Mouse (Mus musculus) induced T-regulatory cell, adult 2 months (primary cell): Measurements from ENCODE around the gene Tmem131l.
A peak's percentile ranks its signal among the peaks of the same experiment; 100 is the strongest.

Source experiments
- DNase-seq: peaks from one replicate; pipeline ENCODE4 v3.0.0-alpha.2; 2012; ENCODE audit warnings: low read depth

Tmem131l gene

DNA sequence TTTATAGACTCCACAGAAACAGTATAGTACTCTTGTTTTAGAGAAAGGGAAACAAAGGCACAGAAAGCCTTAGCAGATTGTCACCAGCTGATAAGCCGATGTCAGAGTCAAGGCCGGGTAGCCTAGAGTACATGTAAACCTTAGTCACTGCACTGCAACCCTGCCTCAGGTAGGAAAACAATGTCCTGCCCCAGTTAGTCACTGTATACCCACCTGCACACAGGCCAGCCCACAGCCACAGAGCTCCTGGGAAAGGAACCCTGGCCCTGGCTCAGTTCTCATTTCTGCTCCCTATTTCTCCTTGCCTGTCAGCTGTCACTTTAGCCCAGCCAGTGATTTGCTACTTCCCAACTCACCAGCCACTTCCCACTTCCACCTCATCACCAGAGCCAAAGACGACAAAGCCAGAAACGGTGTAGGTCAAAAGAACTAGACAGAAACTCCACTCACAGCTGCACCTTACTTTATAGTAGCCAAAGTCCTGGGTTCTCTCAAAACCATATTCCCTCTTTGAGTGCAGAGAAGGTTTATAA is 24.4 kb downstream of the Tmem131l start:
- no peak for DNase-seq

DNA sequence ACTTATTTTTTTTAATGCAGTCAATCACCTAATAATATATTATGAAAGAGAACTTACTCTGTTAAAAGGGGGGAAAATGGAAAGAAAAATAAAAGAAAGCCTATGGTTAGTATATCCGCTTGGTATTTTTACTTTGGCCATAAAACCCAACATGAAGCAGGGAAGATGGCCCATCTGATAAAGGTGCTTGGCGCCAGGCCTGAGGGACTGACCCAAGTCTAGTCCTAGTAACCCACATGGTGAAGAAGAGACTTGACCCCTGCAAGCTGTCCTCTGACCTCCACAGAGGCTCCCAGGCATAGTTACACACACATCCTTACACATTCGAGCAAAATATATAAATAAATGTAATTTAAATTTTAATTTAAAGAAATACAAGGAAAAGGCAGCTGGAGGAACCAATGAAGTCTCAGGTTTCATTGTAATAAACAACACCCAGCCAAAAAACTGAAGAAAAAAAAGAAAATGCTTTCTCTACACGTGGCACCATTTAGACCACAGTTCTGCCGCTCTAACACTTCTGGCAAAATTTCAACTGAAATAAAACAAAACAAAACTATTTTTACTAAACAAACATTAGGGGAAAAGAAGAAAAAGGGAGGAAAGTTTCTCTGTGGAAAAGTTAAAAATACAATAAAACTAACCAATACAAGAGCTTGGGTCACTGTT is 28.8 kb downstream of the Tmem131l start:
- no peak for DNase-seq

DNA sequence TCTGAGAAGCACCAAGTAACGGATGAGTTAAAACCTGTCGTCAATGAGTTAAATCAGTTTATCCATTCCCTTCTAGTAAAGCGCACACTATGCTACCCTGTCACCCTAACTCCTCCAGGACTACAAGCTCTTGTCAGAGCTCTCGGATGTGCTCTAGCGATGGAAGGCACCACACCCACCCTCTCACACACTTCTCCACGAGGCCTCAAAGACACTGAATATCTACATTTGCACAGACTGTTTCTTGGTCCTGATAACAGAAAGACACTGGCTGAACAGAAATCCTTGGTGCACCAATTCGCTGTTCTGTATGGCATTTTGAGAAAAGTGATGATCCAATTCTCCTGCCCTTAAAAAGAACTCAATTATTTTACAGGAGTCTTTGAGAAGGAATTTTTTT is 34.0 kb downstream of the Tmem131l start:
- DNase-seq, result no peak

DNA sequence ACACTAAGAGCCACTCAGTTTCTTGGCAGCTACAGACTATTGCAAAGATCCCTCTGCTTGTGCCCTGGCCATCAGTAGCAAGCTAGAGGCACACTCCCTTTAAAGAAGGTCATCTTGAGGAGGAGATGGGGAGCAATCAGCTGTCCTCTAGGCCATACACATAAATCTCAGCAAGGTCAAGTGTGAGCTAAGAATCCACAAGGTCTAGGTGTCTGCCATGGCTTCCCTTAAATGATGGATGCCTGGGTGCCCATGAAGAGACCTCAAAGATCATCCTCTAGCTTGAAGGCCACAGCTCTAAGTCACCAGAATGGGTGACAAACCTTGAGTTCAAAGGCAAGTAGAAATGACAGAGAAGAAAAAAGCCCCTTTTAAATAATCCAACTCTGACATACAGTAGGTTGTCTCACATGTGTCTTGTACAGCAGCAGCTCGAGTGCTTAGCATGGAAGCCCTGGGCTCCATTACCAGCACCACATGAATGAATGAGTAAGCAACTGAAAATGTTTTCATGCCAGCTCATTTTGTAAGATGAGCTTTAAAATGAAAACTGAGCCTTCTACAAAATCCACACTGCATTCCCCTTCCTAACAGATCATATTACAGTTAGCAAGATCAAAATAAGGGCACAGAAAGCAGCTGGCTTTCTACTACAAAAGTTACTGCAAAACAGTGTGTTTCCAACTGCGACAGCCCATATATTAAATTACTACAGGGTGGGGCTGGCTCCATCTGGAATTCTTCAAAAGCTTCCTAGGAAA is 35.5 kb downstream of the Tmem131l start:
- no peak for DNase-seq

DNA sequence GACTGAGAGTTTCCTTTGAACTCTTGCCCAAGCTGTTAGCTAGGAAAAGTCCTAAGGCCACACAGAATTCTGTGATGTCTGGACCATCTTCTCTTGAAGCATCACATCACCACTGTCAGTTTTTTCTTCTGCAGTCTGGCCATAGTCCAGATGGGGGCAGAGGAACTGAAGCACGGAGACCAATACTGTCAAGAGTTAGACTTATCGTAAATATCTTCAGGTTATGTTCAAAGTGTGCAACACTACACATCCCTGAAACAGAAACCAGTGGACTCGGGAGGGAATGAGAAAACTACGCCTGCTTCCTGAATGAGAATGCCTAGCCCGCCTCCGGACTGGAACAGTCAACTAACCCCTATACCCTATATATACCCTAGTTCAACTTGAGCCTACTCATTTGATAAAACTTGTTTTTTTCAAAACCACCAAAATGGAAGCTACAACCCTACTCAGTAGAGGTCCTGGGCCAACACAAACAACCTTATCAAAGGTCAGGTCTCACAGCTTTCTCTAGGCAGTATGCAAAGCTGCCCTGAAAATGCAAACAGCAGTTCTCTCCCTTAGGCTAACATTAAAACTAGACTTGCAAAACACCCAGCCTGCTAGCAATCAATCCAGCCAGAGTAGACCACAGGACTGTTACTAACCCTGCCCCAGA is 37.4 kb downstream of the Tmem131l start:
- peak; percentile 30 for DNase-seq

DNA sequence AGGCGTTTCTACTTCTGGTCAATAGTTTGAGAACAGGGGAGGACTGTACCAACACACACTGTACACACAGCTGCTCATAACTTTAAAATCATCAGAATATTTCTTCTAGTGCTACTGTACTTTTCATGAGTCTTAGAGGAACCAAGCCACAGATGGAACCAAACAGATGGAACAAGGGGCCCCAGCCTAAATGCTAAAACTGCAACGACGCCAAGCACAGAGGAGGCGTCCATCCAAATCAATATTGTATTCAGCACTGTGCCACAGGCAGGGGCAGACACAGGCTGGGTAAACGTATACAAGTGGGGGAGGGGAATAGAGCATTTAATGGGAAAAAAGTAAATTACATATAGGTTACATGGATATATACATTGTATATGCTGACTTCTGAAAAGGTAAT is 42.4 kb downstream of the Tmem131l start:
- DNase-seq, result no peak

DNA sequence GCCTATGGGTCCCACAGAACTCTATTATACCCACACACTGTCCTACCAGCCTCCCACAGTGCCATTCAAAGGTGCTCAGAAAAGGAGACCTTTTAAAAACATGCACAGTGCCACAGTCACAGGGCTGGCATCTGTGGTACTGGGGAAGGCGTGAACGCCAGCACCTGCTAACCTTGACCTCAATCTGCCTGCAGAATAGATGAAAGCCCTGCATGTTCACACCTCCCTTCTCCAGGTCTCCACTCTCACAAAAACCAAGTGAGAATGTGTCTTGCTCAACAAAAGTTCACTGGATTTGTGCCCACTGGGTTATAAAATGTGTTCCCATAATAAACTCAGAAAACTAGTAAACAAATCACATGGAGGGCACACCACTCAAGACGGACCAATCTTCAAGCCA is 42.9 kb downstream of the Tmem131l start:
- no peak for DNase-seq

DNA sequence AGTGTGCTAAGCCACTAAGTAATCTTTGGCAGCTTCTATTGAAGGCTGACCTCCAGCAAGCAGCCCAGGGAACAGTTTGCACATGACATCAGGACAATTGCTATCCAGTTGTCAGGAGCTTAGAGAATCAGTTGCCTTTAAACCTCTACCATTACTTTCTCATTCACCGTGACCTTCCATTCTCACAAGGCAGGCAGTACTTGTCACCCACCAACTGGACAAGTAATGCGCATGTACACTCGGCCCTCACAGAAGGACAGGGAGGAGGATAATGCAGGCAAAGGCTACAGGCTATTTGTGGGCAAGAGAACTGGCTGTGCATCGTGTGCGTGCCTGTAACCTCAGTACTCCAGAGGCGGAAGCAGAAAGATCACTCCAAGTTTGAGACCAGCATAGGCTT is 43.9 kb downstream of the Tmem131l start:
- no peak for DNase-seq

DNA sequence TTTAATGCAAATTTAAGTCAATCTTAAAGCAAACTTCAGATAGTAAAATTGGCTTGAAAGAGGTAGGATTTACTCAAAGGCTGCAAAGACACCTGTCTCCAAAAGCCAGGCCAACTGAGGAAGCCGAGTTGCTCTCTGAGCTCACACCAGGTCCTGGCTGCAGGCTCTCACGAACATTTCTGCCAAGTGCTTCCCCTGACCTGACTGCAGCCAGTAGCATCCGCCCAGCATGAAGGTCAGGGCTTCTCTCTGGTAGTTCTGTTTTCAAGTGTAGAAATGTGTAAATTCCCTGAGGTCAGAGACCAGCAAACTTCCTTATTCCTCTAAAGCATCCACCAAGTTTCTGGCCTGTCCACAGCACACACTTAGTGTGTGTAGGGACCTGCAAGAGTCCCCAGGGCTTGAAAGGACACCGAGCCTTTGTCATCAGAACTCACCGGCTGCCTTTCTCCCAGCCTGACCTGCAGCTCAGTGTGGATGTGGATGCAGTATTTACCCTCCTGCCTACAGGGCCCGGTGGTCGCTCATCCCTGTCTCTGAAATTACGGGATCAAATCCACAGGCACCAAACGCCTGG is 44.6 kb downstream of the Tmem131l start:
- DNase-seq, result no peak

DNA sequence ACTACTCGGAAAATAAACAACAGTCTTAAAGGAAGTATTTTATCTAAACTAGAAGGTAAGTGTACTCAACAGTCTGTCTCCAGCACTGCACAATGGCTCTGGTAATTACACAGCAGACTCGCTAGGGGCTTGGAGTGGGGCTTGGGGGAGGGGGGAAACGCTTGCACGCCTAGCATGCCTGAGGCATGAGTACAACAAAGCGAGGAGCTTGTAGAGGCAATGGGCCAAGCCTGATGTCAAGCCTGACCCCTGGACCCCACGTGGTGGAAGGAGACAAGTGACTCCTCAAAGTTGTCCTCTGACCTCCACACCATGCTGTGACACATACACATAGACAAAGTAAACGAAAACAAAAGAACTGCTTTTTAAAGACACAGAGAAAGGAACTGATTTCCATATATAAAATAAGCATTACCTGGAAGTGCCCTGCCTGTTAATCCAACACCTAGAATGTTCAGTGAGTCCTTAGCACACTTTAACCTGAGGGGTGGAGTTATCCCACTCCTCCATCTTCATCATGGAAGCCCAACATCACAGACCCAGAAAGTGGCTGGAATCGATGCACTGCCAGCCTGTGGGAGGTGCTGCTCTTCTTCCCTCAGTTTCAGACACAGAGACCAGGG is 45.6 kb downstream of the Tmem131l start:
- no peak for DNase-seq

DNA sequence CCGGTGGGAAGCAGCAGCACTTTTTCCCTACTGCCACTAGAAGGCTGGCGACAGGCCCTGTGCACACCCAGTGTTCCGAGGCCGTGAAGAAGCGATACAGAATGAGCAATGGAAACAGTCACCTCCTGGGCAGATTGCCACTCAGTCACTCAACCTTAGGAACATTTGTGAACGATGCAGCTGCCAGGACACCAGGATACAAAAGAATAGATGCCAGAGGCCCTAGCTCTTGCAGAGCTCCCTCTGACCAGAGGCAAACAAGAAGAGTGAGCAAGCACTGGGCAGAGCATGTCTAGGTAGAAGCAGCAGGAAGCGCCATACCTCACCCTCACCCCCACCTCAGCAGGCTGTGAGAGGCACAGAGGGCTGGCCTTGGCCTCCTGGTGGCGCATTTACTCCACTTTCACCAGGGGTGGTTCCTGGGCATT is 46.9 kb downstream of the Tmem131l start:
- peak; percentile 37 for DNase-seq

DNA sequence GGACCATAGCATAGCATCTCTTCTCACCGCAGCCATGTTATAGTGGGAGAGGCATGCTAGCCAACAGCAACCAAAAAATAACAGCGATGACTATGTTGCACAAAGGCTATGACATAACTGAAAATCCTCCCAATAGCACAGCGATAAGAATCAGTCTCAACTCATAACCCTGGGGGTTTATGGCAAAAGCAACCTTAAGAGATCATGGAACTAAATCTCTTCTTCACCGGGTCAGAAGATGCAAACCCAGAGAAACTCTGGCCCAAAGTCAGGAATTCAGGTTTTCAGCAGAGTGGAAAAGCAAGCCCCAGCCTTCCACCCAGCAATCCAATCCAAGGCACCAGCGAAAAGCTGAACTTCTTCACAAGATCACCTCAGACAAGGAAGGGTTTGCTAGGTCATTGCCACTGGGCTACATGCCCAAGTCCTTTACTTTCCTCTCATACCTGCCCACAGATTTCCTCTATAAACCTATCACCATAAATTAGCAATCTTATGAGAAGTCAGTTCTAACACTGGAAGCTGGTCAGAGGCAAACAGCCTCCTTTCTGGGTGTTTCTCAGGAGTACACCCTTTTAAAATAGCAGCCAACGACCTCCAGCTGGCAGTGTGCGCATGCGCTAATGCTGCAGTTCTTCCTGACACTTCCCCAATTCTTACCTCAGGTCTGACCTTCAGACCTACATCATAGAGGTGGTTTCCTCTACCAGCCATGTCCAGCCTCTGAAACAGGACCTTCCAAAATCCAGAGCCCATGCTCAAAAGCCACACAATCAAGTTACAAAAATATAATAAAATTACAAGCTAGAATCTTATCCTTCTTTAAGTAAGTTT is 48.1 kb downstream of the Tmem131l start:
- no peak for DNase-seq

DNA sequence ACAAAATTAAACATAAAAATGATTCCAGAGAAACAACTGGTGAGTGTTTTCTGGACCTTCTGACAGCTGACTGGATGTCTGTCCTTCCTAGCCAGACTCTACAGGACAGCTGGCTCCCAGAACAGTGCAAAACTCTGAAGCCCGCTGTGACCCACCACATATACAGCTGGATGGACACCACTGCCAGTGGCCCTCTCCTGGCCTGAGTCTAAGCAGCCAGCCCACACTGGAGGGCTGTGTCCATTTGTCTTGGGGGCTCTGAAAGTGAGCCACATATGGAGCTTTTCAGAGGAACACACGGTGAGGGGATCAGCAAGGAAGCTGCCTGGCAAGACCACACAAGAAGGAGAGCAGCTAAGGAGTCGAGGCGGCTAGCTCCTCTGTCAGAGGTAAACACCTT is 51.8 kb downstream of the Tmem131l start:
- DNase-seq, result no peak

DNA sequence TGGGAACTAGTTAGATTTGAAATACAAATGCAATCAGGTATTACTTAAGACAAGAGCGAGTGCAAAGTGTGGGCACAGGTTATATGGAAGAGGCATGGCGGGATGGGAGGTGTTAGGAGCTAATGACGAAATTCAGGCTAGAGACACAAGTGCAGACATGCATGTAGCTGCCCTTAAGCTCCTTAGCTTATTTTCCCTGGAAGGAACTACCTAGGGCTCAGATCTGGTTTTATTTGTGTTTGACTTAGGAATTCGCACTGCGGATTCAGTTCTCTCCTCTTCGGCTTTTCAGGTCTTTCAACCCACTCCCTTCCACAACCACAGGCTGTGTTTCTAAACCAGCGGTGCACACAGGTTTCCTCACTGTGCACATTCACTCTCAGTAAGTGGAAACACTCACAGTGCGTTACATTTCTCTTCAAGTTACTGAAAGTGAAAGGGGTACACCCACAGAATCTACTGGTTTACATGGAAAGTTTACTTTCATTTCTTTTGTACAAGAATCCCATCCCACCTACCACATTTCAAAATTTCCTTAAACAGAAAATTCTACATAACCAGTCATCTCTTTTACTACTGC is 52.4 kb downstream of the Tmem131l start:
- peak; percentile 48 for DNase-seq

DNA sequence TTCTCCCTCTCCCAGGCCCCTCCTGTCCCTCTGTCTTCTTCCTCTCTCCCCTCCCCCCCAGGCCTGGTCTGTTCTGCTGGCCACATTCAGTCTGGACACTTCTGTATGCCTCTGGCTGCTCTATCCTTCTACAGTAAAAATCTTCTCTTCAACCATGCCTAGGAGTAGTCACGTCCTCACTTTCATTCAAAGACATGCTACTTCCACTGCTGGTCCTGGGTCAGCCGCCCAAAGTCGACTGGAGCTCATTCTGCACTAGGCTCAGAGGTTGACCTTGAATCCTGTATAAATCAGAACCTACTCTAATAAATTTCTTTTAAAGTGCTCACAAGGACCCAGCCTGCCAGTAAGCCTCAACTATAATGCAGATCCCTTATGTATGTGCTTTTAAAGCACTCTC is 53.2 kb downstream of the Tmem131l start:
- DNase-seq, result no peak

DNA sequence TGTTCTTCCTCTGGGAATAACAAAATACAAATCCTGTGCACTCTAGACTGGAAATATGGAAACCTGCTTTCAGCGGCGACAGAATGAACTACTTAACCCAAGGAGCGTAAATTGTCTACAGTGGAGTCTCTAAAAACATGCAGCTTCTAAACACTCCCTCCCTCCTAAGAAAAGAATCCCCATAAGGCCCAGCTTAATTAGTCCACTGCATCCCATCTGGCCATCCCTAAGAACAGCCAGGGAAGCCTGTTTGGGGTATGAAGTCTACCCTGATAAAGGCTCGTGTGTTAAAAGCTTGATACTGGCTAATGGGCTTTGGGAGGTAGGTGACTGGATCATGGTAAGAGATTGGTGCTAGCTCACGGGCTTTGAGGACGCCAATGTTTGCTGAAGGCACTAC is 54.5 kb downstream of the Tmem131l start:
- no peak for DNase-seq

DNA sequence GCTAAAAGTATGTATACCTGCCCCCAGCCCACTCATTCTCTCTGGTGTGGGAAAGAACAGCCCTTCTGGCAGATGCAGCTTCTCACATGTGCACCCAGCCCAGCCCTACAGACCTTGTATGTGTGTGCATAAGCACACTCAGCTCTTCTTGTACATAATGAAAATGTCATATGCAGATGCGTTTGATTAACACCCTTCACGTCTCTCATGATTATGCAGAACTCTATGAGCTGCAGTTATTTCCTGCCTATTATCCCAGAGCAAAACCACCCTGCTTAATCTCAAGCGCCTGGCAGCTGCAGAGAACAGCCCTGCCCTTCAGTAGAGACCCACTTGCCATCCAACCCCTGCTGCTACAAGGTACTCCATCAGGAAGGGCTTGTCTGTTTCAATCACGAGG is 55.6 kb downstream of the Tmem131l start:
- DNase-seq, result no peak

DNA sequence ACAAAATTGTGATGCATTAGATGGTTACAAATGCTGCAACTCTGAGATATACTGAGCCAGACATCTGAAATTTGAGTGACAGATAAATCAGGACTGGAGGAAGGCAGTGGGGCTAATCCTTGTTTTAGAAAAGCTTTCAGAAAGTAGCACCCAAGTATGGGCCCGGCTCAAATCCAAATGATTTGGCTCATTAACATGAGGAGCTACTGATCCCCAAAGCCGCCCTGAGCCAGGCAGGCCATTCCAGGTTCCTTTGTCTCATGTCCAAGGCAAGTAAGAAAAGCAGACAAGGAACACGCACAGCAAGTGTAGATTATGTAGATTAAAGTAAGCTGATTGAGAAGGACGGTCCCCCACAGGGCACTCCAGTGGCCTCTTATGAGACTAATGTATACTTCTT is 57.2 kb downstream of the Tmem131l start:
- DNase-seq, result no peak

DNA sequence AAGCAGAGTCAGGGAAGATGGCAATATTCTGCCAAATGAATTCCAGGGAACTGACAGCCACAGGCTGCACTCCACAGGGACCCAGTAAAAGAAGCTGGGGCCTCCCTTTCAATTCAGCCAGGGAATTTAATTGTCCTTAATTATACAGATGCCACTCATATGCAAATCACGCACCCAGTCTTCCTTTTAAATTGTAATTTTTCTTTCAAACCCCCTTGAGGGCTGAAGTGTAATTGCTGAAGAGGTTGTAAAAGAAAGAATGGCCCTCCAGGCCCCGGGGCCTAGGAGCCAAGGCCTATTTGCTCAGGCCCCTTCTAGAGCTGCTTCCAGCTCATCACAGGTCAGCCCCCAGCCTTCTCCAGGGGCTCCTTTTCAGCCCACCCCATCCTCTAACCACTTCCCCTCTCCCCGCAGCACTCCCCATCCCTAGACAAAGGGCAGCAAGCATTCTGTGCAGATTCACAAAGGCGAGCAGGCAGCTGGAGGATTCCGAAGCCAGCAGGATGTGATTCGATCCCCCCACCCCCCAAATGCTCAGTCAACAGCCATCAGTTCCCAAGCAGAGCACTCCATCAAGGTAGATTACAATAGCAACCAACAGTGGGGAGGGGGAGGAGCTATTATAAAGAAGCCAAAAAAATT is 59.6 kb downstream of the Tmem131l start:
- no peak for DNase-seq
